Mouse (Mus musculus) forebrain, embryonic 14.5 days (tissue): ENCODE results near the gene Tesk1. TPM values are rescaled to one million over a fixed set of nuclear protein-coding genes. Genes with fewer than 3 reads are reported as not detected.

Experiments
- ATAC-seq: fragments of 200-750 bp; cut with Nextera tagmentation; 2 replicates; pipeline ENCODE4 v1.8.0; 2017; ENCODE audit warnings: mild to moderate bottlenecking, moderate library complexity
- DNase-seq: peaks from one replicate; pipeline ENCODE4 v3.0.0-alpha.2; 2015; ENCODE audit warnings: low spot score
- H3K27ac ChIP-seq: fragments of 300-500 bp; sonication (generic); 2 replicates; pipeline ENCODE4 v1.5.1; 2014; ENCODE audit warnings: low read depth, mild to moderate bottlenecking, control low read depth, low read length, moderate library complexity
- H3K27me3 ChIP-seq: fragments of 300-500 bp; sonication (generic); replicated peaks from 2 replicates; pipeline ENCODE4 v1.6.1; 2014; ENCODE audit warnings: low read length, control low read depth, mixed read lengths; ENCODE audit not compliant: control insufficient read depth, insufficient read depth
- H3K36me3 ChIP-seq: fragments of 300-500 bp; sonication (generic); 2 replicates; pipeline ENCODE4 v1.6.1; 2014; ENCODE audit warnings: low read length, control low read depth; ENCODE audit not compliant: control insufficient read depth, insufficient read depth
- H3K4me1 ChIP-seq: fragments of 300-500 bp; sonication (generic); 2 replicates; pipeline ENCODE4 v1.6.1; 2014; ENCODE audit warnings: antibody characterized with exemption, low read length, control low read depth; ENCODE audit not compliant: control insufficient read depth, insufficient read depth
- H3K4me2 ChIP-seq: fragments of 300-500 bp; sonication (generic); 2 replicates; pipeline ENCODE4 v1.6.1; 2014; ENCODE audit warnings: mild to moderate bottlenecking, control low read depth, low read length
- H3K4me3 ChIP-seq: fragments of 300-500 bp; sonication (generic); 2 replicates; pipeline ENCODE4 v1.5.1; 2014; ENCODE audit warnings: low read depth, low read length, control low read depth
- H3K9ac ChIP-seq: fragments of 300-500 bp; sonication (generic); 2 replicates; pipeline ENCODE4 v1.6.1; 2014; ENCODE audit warnings: mild to moderate bottlenecking, low read length, control low read depth, moderate library complexity
- H3K9me3 ChIP-seq: fragments of 300-500 bp; sonication (generic); replicated peaks from 2 replicates; pipeline ENCODE4 v1.6.1; 2016; ENCODE audit warnings: low read length, control low read depth, mixed read lengths; ENCODE audit not compliant: control insufficient read depth
- WGBS: fragments of 180-500 bp; shearing (Covaris S2); extraction: QIAGEN DNeasy Blood & Tissue Kit; methylation state at CpG from one replicate; pipeline ENCODE4 v1.1.7; 2014; 5-methylcytosine and 5-hydroxymethylcytosine counted together
- polyA plus RNA-seq: library from polyadenylated mRNA; unstranded; fragments of >200 nt; fragmentation: Nextera tagmentation; extraction: Ambion mirVana; gene quantifications from 2 replicates; pipeline ENCODE4 v1.2.1, GENCODE M21; 2014

Gene Tesk1
- polyA plus RNA-seq, 1 experiment from 2014 or later = 10.2 TPM

GRCm38 (mm10) chr4:43400976-43401375, 40.8 kb upstream of the Tesk1 start:
- no peaks in the 10 kb centered on the region for H3K9me3 ChIP-seq
- no peak for ATAC-seq
- no peak overlapping the region for H3K27ac ChIP-seq
- H3K27me3 ChIP-seq = no peaks in the 10 kb centered on the region
- WGBS = 18% methylated on average over 10 of the region's 10 CpGs
- H3K36me3 ChIP-seq = 0 out of 2 replicates have a peak, but pooled peaks cover 3% of the 10 kb centered on the region
- no peak overlapping the region for H3K4me3 ChIP-seq
- H3K4me1 ChIP-seq = peaks cover 11% of the 10 kb centered on the region
- H3K4me2 ChIP-seq = no peak overlapping the region
- DNase-seq = peak; percentile 28
- H3K9ac ChIP-seq = no peak overlapping the region

DNA sequence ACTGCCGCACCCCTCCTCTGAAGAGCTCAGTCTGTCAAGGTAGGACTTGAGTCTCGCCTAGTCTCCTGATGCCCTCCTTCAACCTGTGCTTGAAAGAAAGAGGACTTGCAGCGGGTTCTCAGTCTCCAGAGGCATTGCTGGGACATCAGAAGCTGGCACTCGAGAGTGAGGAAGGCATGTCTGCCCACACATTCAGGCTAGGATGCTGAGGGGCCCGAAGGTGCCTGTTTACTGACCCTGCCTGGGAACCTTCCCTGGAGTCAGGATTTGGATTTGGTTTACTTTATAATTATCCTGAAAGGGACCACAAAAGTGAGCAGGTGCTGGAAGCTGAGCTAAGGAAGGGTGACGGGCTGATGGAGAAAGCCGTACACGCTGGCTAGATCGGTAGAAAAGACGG, 40.3 kb upstream of the Tesk1 start:
- Histone ChIP-seq H3K9ac (no peak overlapping the region), H3K4me3 (no peak overlapping the region), H3K27me3 (no peaks in the 10 kb centered on the region), H3K9me3 (no peaks in the 10 kb centered on the region), H3K36me3 (0 out of 2 replicates have a peak, but pooled peaks cover 3% of the 10 kb centered on the region), H3K4me1 (peaks cover 11% of the 10 kb centered on the region), H3K4me2 (no peak overlapping the region), H3K27ac (no peak overlapping the region)
- ATAC-seq (no peak), DNase-seq (no peak)
- WGBS = 87% methylated on average over 10 of the region's 10 CpGs

DNA sequence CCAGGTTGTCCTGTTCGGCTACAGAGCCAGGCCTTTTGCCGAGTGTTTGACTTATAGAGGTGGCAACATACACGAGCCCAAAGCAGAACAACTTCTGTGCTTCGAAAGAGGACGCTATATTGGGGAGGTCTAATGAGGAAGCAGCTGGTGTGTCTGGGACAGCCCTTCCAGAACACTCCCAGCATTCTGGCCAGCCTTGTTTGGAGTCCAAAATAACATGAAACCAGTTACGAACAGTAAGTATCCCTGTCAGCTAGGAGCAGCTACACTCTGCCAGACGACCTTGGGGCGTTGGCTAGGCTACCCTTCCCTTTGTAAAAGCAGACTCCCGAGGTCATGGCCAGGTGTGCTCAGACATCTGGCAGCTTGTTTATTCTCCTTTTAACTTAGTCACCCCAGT, 39.5 kb upstream of the Tesk1 start:
- Histone ChIP-seq H3K4me2 (no peak overlapping the region), H3K9me3 (no peaks in the 10 kb centered on the region), H3K4me1 (peaks cover 11% of the 10 kb centered on the region), H3K27me3 (no peaks in the 10 kb centered on the region), H3K27ac (no peak overlapping the region), H3K4me3 (no peak overlapping the region), H3K36me3 (0 out of 2 replicates have a peak, but pooled peaks cover 3% of the 10 kb centered on the region), H3K9ac (no peak overlapping the region)
- no peak for DNase-seq
- WGBS = 89% methylated on average over 9 of the region's 9 CpGs
- no peak for ATAC-seq

DNA sequence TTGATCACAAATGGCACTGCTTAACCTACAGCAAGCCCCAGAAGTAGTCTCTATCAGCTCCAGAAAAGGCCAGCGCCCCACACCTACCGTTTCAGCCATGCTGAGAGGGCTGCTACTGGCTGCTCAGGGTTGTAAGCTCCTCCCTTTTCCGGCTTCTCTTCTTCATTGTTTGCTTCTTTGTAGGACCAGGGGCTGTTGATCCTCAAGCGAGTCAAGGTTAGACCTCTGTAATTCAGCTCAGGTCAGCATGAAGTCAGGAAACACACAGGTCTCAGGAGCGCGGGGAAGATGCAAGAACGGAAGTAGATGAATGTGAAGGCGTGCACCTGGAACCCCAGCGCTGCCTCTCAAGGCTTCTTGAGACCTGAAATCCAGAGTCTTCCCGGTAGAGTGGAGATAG, 37.0 kb upstream of the Tesk1 start:
- no peak for ATAC-seq
- WGBS = 89% methylated on average over 10 of the region's 10 CpGs
- no peaks in the 10 kb centered on the region for H3K9me3 ChIP-seq

GRCm38 (mm10) chr4:43406162-43406971, 35.4 kb upstream of the Tesk1 start:
- Histone ChIP-seq H3K4me3 (peak overlapping the region; percentile 58), H3K36me3 (0 out of 2 replicates have a peak, but pooled peaks cover 3% of the 10 kb centered on the region), H3K27ac (peak overlapping the region; percentile 93), H3K4me2 (peak overlapping the region; percentile 69), H3K9ac (peak overlapping the region; percentile 87), H3K27me3 (no peaks in the 10 kb centered on the region), H3K4me1 (peaks cover 18% of the 10 kb centered on the region), H3K9me3 (no peaks in the 10 kb centered on the region)
- WGBS = 2% methylated on average over 28 of the region's 28 CpGs
- ATAC-seq (peak; percentile 94), DNase-seq (peak; percentile 92)

More for the DNA sequence above, 37.0 kb upstream of the Tesk1 start:
- no peak overlapping the region for H3K27ac ChIP-seq
- no peak overlapping the region for H3K4me3 ChIP-seq
- 0 out of 2 replicates have a peak, but pooled peaks cover 3% of the 10 kb centered on the region for H3K36me3 ChIP-seq
- peaks cover 18% of the 10 kb centered on the region for H3K4me1 ChIP-seq
- no peak overlapping the region for H3K9ac ChIP-seq
- H3K4me2 ChIP-seq = no peak overlapping the region
- H3K27me3 ChIP-seq = no peaks in the 10 kb centered on the region
- no peak for DNase-seq

DNA sequence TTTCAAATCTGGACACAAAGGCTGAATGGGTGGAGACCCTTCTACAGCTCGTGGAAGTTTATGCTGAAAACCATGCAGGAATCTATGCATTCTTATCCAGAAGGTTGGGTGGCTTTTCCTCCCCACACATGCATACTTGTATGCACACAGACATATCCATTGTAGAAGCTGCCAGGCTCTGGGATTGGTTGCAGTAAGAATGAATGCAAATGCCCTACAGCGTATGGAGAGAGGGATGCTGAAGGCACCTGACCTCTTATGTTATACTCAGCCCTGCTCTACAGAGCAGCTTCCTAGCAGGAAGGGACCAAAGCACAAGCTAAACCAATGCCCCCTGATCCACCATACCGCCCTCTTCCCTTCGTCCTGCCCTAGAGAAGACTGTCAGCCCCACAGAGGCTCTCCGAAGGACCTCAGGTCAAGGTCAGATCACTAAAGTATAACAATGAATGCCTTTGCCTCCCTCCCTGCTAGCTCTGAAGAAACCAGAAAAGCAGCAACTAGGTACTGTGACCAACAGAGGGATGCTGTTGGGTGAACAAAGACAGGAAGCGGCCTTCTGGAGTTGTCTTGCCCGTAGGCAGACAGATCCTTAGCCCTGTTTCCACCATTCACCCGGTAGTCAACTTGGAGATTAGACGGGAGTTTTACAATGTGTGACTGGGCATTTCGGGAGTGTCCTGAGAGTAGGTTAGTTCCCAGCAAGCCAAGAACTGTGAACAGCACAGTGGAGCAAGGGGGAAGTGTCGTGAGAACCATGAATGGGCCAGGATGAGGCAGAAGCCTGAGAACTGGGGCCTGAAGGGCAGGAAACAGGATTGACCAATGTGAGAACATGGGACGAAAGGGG, 34.4 kb upstream of the Tesk1 start:
- no peaks in the 10 kb centered on the region for H3K27me3 ChIP-seq
- 75% methylated on average over 12 of the region's 12 CpGs for WGBS
- no peaks in the 10 kb centered on the region for H3K36me3 ChIP-seq
- H3K9ac ChIP-seq = peak overlapping the region; percentile 87
- H3K4me3 ChIP-seq = peak overlapping the region; percentile 58
- H3K4me2 ChIP-seq = peak overlapping the region; percentile 69
- ATAC-seq (peak; percentile 58), DNase-seq (peak; percentile 62)
- H3K4me1 ChIP-seq = peaks cover 18% of the 10 kb centered on the region
- peak overlapping the region; percentile 93 for H3K27ac ChIP-seq
- no peaks in the 10 kb centered on the region for H3K9me3 ChIP-seq

DNA sequence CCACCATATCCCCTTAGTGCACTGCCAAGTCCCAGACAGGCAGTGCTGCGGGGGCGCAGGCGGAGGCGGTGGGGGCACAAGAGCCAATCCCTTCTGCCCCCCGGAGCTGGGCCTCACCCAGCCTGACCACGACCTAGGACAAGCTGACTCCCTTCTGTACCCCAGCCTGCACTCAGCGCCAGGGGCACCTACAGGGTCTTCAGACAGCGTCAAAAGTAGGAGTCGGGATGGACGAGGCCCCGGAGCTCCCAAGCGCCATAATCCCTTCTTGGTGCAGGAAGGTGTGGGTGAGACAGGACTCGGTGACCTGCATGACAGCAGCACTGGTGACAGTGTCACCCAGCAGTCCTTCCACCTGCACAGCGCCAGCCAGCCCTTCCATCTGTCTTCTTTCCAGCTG, 27.0 kb upstream of the Tesk1 start:
- ATAC-seq = no peak

DNA sequence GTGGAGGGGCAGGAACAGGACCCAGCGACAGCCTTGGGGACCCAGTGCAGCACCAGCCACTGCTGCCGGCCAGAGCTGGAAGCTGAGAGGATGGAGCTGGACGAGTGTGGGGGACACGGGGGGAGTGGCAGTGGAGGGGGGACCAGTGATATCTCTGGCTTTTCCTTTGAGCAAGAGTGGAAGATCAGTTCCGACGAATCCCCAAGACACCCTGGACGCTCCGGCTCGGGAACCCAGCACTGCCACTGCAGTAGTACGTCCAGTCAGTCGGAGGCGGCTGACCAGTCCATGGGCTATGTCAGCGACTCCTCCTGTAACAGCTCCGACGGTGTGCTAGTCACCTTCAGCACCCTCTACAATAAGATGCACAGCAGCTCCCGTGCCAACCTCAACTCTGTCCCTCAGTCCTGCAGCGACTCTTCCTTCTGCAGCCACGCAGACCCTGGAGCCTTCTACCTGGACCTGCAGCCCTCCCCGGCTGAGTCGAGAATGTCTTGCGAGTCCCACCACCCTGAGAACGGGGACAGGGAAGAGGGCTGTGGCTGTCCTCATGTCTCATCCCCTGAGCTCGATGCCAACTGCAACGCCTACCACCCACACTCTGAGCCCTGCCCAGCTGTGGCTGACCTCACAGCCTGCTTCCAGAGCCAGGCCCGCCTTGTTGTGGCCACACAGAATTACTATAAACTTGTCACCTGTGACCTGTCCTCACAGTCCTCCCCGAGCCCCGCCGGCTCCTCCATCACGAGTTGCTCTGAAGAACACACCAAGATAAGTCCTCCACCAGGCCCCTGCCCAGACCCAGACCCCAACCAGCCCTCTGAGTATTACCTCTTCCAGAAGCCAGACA, 26.3 kb upstream of the Tesk1 start:
- H3K9me3 ChIP-seq = no peaks in the 10 kb centered on the region
- no peak for DNase-seq
- no peak overlapping the region for H3K9ac ChIP-seq
- no peak for ATAC-seq
- no peaks in the 10 kb centered on the region for H3K27me3 ChIP-seq
- peaks cover 47% of the 10 kb centered on the region for H3K36me3 ChIP-seq
- H3K27ac ChIP-seq = no peak overlapping the region
- no peak overlapping the region for H3K4me3 ChIP-seq
- 93% methylated on average over 29 of the region's 29 CpGs for WGBS
- H3K4me1 ChIP-seq = no peaks in the 10 kb centered on the region
- no peak overlapping the region for H3K4me2 ChIP-seq

More for the DNA sequence above, 27.0 kb upstream of the Tesk1 start:
- Histone ChIP-seq H3K9me3 (no peaks in the 10 kb centered on the region), H3K4me2 (no peak overlapping the region), H3K27ac (no peak overlapping the region), H3K36me3 (peaks cover 47% of the 10 kb centered on the region), H3K4me1 (no peaks in the 10 kb centered on the region), H3K4me3 (no peak overlapping the region), H3K27me3 (no peaks in the 10 kb centered on the region), H3K9ac (no peak overlapping the region)
- DNase-seq = no peak
- WGBS = 92% methylated on average over 14 of the region's 14 CpGs
